Mouse (Mus musculus) midbrain, embryonic 13.5 days (tissue): ENCODE measurements around the gene Tk1. TPM values are rescaled to one million over a fixed set of nuclear protein-coding genes. Genes with fewer than 3 reads are reported as not detected.
A peak's percentile ranks its signal among the peaks of the same experiment; 100 is the strongest.

ENCODE experiments used
- ATAC-seq: fragments of 200-750 bp; cut with Nextera tagmentation; 2 replicates; pipeline ENCODE4 v1.8.0; 2017; ENCODE audit warnings: mild to moderate bottlenecking, moderate TSS enrichment, moderate library complexity
- H3K27ac ChIP-seq: fragments of 300-500 bp; sonication (generic); 2 replicates; pipeline ENCODE4 v1.5.1; 2015; ENCODE audit warnings: inconsistent platforms, mild to moderate bottlenecking, moderate library complexity
- H3K27me3 ChIP-seq: fragments of 300-500 bp; sonication (generic); 2 replicates; pipeline ENCODE4 v1.6.1; 2015; ENCODE audit warnings: mild to moderate bottlenecking, inconsistent platforms
- H3K36me3 ChIP-seq: fragments of 300-500 bp; sonication (generic); 2 replicates; pipeline ENCODE4 v1.6.1; 2015; ENCODE audit warnings: mild to moderate bottlenecking, inconsistent platforms
- H3K4me1 ChIP-seq: fragments of 300-500 bp; sonication (generic); replicated peaks from 2 replicates; pipeline ENCODE4 v1.6.1; 2015; ENCODE audit warnings: inconsistent platforms
- H3K4me2 ChIP-seq: fragments of 300-500 bp; sonication (generic); replicated peaks from 2 replicates; pipeline ENCODE4 v1.6.1; 2015; ENCODE audit warnings: moderate library complexity, mild to moderate bottlenecking, inconsistent platforms
- H3K4me3 ChIP-seq: fragments of 300-500 bp; sonication (generic); replicated peaks from 2 replicates; pipeline ENCODE4 v1.5.1; 2015; ENCODE audit warnings: mild to moderate bottlenecking, inconsistent platforms
- H3K9ac ChIP-seq: fragments of 300-500 bp; sonication (generic); replicated peaks from 2 replicates; pipeline ENCODE4 v1.6.1; 2015; ENCODE audit warnings: mild to moderate bottlenecking, inconsistent platforms
- H3K9me3 ChIP-seq: fragments of 300-500 bp; sonication (generic); 2 replicates; pipeline ENCODE4 v1.6.1; 2016; ENCODE audit warnings: mild to moderate bottlenecking, inconsistent platforms
- WGBS: fragments of 180-500 bp; shearing (Covaris S2); methylation state at CpG from one replicate; pipeline ENCODE4 v1.1.7; 2015; 5-methylcytosine and 5-hydroxymethylcytosine counted together
- polyA plus RNA-seq: library from polyadenylated mRNA; unstranded; fragments of >200 nt; fragmentation: Nextera tagmentation; extraction: Ambion mirVana; gene quantifications from 2 replicates; pipeline ENCODE4 v1.2.1, GENCODE M21; 2015

Gene Tk1
- 34.5 and 36.2 TPM in 2 replicates for polyA plus RNA-seq

DNA sequence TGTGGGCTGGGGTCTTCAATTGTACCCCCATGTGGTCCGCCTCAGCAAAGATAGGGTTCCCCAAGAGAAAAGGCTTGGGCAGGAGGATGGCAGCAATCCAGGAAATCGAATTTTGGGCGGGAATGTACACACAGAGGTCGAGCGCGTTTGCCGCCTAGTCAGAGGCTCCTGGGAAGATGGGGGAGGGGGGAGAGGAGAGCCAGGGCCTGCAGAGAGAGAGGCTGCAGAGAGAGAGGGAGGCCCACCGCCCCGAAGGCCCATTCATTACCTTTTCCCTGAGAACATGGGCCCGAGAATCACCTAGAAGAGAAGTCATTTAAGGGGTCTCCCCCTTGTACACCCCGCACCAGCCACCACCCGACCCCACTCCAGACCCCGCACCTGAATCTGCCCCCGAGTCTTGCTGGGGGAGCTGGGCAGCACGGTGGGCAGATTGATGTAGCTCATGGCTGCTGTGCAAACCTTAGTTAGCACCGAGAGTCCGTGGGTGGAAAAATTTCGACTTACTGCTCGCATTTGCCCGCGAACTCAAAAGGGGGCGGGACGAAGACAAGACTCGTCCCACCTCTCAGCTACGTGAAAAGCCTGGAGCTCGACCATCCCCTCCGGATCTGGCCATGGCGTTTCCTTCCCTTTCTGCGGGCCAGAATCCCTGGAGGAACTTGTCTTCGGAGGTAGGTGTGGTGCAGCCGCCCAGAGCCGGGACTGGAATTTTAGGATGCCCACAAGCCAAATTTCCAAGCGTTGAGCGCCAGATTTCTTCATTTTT is at the start of gene Tk1, which contains the start of gene Afmid:
Gene Tk1, minus strand, starts transcription at position 760 of the 769 bp plus-strand sequence.
Gene Afmid, plus strand, starts transcription at position 592 of the 769 bp plus-strand sequence.
- ATAC-seq = peak; percentile 59
- peaks cover 51% of the 10 kb centered on the region for H3K4me1 ChIP-seq
- H3K9me3 ChIP-seq = no peaks in the 10 kb centered on the region

DNA sequence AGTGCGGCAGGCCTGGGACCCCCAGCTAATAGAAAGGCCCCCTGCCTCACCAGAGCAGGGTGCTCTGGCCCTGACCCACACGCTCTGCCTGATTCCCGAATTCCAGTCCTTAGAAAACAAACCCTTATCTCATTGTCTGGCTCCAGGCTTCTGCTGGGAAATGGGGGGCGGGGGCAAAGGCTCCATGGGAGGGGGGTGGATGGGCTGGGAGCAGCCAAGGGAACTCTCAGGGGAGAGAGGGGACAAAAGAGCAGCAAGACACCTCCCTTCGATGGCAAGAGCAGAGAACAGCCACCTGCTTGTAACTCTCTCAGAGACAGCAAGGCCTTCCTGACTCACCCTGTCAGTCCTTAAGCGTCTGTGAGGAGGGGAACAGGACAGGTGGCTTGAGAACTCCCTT is 49.8 kb upstream of the Tk1 start:
- WGBS = 18% methylated on average over 6 of the region's 6 CpGs
- Histone ChIP-seq H3K27me3 (peaks cover 10% of the 10 kb centered on the region; the same call in 1 of the 2 replicates), H3K4me2 (no peak overlapping the region), H3K9me3 (no peaks in the 10 kb centered on the region), H3K4me3 (no peak overlapping the region), H3K36me3 (no peaks in the 10 kb centered on the region), H3K27ac (no peak overlapping the region), H3K9ac (no peak overlapping the region), H3K4me1 (peaks cover 42% of the 10 kb centered on the region)
- no peak for ATAC-seq

More for the DNA sequence above, at the start of gene Tk1, which contains the start of gene Afmid:
- Histone ChIP-seq H3K36me3 (0 out of 2 replicates have a peak, but pooled peaks cover 13% of the 10 kb centered on the region), H3K27ac (peak within 1 kb of the TSS; percentile 74), H3K9ac (peak within 1 kb of the TSS; percentile 71), H3K27me3 (no peaks in the 10 kb centered on the region), H3K4me2 (peak within 1 kb of the TSS; percentile 84), H3K4me3 (peak within 1 kb of the TSS; percentile 47)
- under 1% methylated on average over 34 of the region's 34 CpGs for WGBS

DNA sequence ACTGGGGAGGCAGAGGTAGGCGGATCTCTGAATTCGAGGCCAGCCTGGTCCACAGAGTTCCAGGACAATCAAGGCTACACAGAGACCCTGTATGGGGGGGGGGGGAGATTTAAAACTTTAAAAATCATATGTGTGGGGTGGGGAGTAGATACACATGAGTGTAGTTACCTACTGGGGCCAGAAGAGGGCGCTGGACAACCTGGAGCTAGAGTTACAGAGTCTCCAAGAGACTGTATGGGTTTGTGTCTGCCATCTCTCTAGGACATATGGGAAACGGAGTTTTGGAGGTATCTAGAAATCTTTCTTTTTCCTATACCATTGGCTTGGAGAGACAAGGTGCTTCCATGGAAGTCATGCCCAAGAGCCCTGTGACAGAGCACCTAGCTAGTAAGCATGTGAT is 48.5 kb upstream of the Tk1 start:
- no peaks in the 10 kb centered on the region for H3K9me3 ChIP-seq
- H3K27ac ChIP-seq = no peak overlapping the region
- H3K4me2 ChIP-seq = no peak overlapping the region
- peaks cover 44% of the 10 kb centered on the region for H3K4me1 ChIP-seq
- no peak overlapping the region for H3K9ac ChIP-seq
- ATAC-seq = no peak
- H3K4me3 ChIP-seq = no peak overlapping the region
- peaks cover 10% of the 10 kb centered on the region; the same call in 1 of the 2 replicates for H3K27me3 ChIP-seq
- no peaks in the 10 kb centered on the region for H3K36me3 ChIP-seq
- 50% methylated on average over 4 of the region's 4 CpGs for WGBS

DNA sequence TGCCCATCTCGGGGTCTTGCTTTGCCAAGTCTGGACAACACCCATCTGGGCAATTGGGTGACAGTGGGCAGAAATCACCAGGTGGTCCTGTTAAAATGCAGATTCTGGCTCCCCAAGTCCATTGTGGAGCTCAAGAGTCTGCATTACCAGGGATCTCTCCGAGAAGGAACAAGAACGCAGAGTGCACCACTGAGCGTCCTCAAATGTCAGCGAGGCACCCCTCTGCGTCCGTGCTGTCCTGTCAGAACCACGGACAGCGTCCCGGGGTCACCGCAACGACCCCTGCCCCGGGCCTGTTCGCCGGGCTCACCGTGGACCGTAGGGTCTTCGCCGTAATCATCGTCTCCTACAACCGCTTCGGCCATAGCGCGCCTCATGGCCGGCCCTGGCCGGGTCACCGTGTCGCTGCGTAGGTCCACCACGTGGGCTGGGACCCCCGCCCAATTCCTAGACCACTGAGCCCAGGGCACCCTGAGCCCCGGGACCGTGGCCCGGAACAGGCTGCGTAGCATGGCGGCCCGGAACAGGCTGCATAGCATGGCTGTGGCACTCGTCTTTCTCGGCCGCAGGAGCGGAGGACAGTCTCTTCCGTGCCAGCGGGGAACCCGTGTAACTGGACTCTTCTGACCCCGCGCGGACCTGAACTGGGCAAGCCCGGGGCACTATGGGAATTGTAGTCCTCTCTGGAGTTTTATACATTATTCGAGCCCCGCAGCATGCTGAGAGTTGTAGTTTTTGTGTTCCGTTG is 47.1 kb upstream of the Tk1 start, which contains the start of gene Tha1:
Gene Tha1, minus strand, starts transcription at position 621 of the 748 bp plus-strand sequence.
- Histone ChIP-seq H3K36me3 (no peaks in the 10 kb centered on the region), H3K27ac (no peak within 1 kb of the TSS), H3K9ac (peak within 1 kb of the TSS; percentile 82), H3K4me2 (peak within 1 kb of the TSS; percentile 91), H3K4me1 (peaks cover 30% of the 10 kb centered on the region), H3K4me3 (peak within 1 kb of the TSS; percentile 72), H3K9me3 (no peaks in the 10 kb centered on the region), H3K27me3 (peaks cover 10% of the 10 kb centered on the region; the same call in 1 of the 2 replicates)
- 2% methylated on average over 51 of the region's 51 CpGs for WGBS
- ATAC-seq = peak; percentile 79

DNA sequence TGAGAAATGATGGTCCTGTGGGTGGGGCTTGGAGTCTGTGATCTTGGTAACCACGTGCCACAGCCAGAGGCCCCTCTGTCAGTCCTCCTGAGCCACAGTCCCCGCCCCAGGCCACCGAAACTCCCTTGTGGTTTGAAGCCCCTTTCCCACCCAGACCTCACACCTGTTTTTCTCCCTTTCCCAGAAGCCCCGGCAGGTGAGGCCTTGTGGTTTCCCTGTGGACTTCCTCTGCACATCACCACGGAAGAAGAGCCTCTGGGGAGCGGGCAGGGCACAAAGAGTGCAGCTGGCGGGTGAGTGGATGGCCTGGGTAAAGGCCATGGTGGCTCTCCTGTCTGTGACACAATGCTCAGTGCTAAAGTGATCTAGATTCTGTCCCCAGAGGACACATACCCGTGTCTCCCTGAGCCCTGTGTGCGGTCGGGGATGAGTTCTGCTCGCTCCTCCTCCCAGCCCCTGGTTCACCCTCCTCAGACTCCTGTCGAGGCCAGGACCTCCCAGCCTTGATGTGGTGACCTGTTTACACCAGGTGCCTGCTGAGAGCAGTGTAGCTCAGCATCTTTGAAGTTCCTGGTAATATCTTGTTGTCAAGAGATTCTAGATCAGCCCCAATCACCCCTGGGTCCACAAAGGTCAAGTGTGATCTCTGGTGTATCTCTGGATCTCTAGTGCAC is 46.2 kb upstream of the Tk1 start:
- Histone ChIP-seq H3K9me3 (no peaks in the 10 kb centered on the region), H3K27me3 (peaks cover 10% of the 10 kb centered on the region; the same call in 1 of the 2 replicates), H3K4me2 (peak overlapping the region; percentile 91; the same call in 1 of the 2 replicates), H3K27ac (no peak overlapping the region), H3K36me3 (no peaks in the 10 kb centered on the region), H3K4me1 (peaks cover 32% of the 10 kb centered on the region), H3K9ac (no peak overlapping the region), H3K4me3 (0 out of 2 replicates have a peak overlapping the region, but pooled peaks have one; percentile 72)
- WGBS = 68% methylated on average over 12 of the region's 12 CpGs
- no peak for ATAC-seq

DNA sequence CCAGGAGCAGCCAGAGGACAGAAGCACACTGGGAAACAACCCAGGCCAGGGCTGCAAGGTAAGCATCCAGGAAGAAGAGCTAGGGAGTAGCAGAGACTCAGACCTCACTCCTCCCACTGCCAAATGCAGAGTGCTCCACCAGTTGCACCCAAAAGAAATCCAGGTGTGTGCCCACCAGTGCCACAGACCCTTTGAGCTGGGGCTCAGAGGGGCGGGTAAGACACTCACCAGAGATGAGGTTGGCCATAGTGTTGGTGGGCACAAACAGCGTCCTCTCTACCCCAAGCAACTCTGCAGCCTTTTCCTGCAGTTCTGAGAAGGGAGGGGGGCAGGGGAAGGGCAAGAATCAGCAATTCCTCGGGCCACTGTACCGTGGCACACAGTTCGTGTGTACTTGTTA is 45.5 kb upstream of the Tk1 start:
- Histone ChIP-seq H3K36me3 (no peaks in the 10 kb centered on the region), H3K27me3 (peaks cover 10% of the 10 kb centered on the region; the same call in 1 of the 2 replicates), H3K27ac (no peak overlapping the region), H3K9ac (no peak overlapping the region; the same call in 1 of the 2 replicates), H3K4me3 (no peak overlapping the region), H3K9me3 (no peaks in the 10 kb centered on the region), H3K4me2 (no peak overlapping the region), H3K4me1 (peaks cover 38% of the 10 kb centered on the region)
- no peak for ATAC-seq
- 71% methylated on average over 5 of the region's 5 CpGs for WGBS

DNA sequence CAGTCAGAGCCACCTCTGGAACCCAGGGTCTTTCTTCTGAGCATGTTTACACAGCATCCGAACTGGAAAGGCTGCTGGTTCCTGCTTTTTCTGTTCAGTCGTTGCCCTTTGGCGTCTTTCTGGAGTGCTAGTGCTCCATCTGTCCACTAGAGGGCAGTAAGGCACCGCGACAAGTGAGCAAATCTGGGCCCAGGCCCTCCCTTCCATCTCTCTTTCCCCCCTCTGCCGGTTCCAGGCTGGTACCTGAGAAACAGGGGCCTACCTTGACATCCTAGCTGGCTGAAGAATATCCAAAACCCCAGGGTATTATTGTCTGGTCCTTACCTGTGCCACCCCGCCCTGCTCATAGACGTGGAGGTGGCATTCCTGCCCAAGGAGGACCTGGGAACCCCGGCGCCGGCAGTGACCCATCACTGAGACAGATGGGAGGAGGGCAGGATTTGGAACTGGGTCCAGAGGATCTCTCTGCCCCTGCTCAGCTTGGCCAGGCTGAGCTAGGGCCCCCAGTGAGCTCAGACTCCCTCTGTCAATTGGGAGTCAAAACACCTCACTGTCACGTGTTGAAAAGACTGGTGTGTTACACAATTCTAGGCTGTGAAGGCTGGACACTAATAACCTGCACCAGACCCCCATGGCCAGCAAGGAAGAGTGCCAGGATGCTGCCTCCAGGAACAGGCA is 44.9 kb upstream of the Tk1 start:
- Histone ChIP-seq H3K4me3 (no peak overlapping the region), H3K9ac (no peak overlapping the region; the same call in 1 of the 2 replicates), H3K9me3 (no peaks in the 10 kb centered on the region), H3K27me3 (peaks cover 10% of the 10 kb centered on the region; the same call in 1 of the 2 replicates), H3K4me1 (peaks cover 42% of the 10 kb centered on the region), H3K27ac (no peak overlapping the region), H3K36me3 (no peaks in the 10 kb centered on the region), H3K4me2 (no peak overlapping the region)
- WGBS = 36% methylated on average over 12 of the region's 12 CpGs
- ATAC-seq = peak; percentile 15; the same call in 1 of the 2 replicates

DNA sequence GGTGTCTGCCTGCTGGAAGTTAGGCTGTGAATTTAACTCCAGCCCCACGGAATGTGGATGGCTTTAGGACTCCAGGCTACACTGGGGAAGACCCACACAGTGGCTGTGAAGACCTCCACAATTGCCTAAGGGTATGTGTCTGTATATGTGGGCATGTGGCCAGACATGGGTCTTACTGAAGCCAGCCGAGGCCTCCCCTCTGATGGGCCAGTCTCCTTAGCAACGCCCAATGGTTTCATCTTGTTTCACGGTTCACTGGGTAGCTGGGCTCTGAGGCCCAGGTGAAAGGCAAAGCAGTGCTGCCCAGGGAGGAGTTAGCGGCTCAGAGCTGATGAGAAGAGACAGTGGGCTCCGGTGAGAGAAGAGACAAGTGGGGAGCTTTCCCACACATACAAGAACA is 40.1 kb upstream of the Tk1 start:
- peak overlapping the region; percentile 34 for H3K9ac ChIP-seq
- no peaks in the 10 kb centered on the region for H3K9me3 ChIP-seq
- H3K36me3 ChIP-seq = no peaks in the 10 kb centered on the region
- peak; percentile 43 for ATAC-seq
- peaks cover 45% of the 10 kb centered on the region for H3K4me1 ChIP-seq
- H3K27ac ChIP-seq = peak overlapping the region; percentile 67
- no peak overlapping the region for H3K4me3 ChIP-seq
- H3K4me2 ChIP-seq = 0 out of 2 replicates have a peak overlapping the region, but pooled peaks have one; percentile 6
- 11% methylated on average over 6 of the region's 6 CpGs for WGBS
- peaks cover 29% of the 10 kb centered on the region for H3K27me3 ChIP-seq

DNA sequence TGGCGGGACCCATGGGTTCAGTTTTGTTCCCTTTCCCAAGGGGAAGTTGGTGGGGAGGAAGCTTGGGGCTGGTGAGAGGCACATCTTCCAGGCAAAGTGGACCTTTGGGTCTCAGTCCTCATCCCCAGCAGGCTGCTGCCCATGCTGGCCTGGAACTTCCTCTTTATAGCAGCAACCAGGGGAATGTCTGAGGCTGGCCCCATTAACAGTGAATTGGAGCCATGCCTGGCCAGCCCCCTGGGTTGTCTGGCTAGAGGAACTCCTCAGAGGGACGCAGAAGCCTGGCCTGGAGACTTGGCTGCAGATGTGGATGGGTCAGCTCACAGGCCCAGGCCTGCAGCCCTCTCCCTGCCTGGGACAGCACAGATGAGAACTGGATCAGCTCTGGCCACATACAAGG is 38.9 kb upstream of the Tk1 start:
- 78% methylated on average over 2 of the region's 2 CpGs for WGBS
- peaks cover 47% of the 10 kb centered on the region for H3K4me1 ChIP-seq
- H3K27me3 ChIP-seq = peaks cover 41% of the 10 kb centered on the region
- no peak overlapping the region for H3K4me2 ChIP-seq
- H3K27ac ChIP-seq = no peak overlapping the region
- H3K9me3 ChIP-seq = no peaks in the 10 kb centered on the region
- no peaks in the 10 kb centered on the region for H3K36me3 ChIP-seq
- no peak overlapping the region for H3K4me3 ChIP-seq
- ATAC-seq = no peak
- no peak overlapping the region for H3K9ac ChIP-seq

DNA sequence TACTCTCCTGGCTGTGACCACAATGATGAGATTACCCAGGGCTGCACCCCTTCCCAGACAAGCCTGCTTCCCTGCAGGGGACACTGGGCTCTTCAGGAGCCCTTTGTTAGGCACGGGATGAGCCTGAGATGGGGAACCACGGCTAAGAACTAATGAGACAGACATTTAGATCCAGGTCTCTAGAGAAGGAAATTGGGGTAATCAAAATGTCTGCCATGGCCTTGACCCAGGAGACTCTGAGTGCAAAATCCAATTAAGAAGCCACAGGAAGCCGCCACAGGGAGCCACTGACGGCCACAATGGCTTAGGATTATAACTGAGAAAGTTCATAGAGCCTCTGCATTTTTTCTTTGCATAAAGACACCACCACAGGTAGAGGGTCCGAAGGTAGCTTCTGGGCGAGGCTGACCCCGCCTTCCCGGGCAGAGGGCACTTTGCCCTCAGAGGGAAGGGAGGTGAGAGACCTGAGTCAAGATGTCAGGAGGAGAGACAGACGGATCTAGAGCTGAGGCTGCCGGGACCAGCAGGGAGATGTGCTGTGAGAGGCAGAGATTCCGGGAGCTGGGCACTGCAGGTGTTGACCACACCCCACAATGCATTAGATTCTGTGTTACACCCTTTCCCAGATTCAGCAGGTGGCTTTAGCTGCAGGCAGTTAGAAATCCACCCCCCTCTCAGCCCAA is 37.4 kb upstream of the Tk1 start:
- Histone ChIP-seq H3K4me2 (no peak overlapping the region), H3K27ac (no peak overlapping the region), H3K9me3 (no peaks in the 10 kb centered on the region), H3K27me3 (peaks cover 54% of the 10 kb centered on the region), H3K9ac (0 out of 2 replicates have a peak overlapping the region, but pooled peaks have one; percentile 3), H3K4me1 (peaks cover 47% of the 10 kb centered on the region), H3K4me3 (no peak overlapping the region), H3K36me3 (no peaks in the 10 kb centered on the region)
- 23% methylated on average over 11 of the region's 11 CpGs for WGBS
- no peak for ATAC-seq
